In the genomic region with DNA sequence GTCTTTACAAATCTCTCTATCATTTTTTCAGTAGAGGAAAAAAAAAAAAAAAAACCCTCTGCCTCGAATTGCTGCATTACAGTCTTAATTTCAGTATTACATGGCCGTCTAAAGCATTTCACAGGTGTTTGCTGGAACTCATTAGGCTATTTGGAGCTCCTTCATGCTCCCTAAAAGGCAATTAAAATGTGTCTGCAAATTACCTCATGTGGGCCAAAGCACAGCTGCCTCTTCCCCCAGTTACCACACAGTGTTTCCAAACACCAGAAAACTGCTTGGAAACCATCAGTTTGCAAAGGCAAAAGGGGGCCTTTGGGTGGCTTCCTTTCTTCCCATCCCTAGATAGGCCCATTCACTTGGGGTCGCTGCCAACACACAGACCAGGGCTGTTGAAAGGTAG, we compare ENCODE assay signal across 23 mouse cellular contexts.
DNase-seq lines count a peak whose midpoint lies in the region; ATAC-seq and TF ChIP-seq lines count a peak whose summit lies in the region.
"Had no signal": no experiment of that assay in that cellular context is flagged by ENCODE, and none has a peak within 500 bp of the region (broad histone marks: within the 10 kb centered on the region; RNA-seq: fewer than 3 reads in every experiment).

No protein-coding gene starts in this region.

- H3K36me3 ChIP-seq in limb, embryonic 15.5 days = no peaks in the 10 kb centered on the region
- H3K36me3 ChIP-seq in lung, postnatal 0 days (ENCODE audit: insufficient read depth, low read length) = no peaks in the 10 kb centered on the region
- no peaks in the 10 kb centered on the region for H3K36me3 ChIP-seq in hindbrain, embryonic 16.5 days (ENCODE audit: control insufficient read depth, insufficient read depth, low read length)
- H3K36me3 ChIP-seq: heart, embryonic 15.5 days; hindbrain, embryonic 10.5 days; midbrain, embryonic 13.5 days; neural tube, embryonic 12.5 days had no signal

- no peak overlapping the region for H3K4me2 ChIP-seq in limb, embryonic 15.5 days
- no peak overlapping the region for H3K4me2 ChIP-seq in lung, postnatal 0 days (replicated peaks; ENCODE audit: low read depth, low read length)
- no peak overlapping the region for H3K4me2 ChIP-seq in hindbrain, embryonic 16.5 days (ENCODE audit: low read length)
- H3K4me2 ChIP-seq: heart, embryonic 15.5 days; liver, embryonic 11.5 days; midbrain, embryonic 13.5 days; neural tube, embryonic 12.5 days had no signal

- H3K4me3 ChIP-seq in limb, embryonic 15.5 days = no peak overlapping the region
- H3K4me3 ChIP-seq in lung, postnatal 0 days (ENCODE audit: low read depth, low read length) = no peak overlapping the region
- H3K4me3 ChIP-seq in hindbrain, embryonic 16.5 days (ENCODE audit: low read length) = no peak overlapping the region
- H3K4me3 ChIP-seq: heart, embryonic 15.5 days; hindbrain, embryonic 10.5 days; layer of hippocampus, adult 2 months; midbrain, embryonic 13.5 days; neural tube, embryonic 12.5 days had no signal

- TF ChIP-seq POLR2A in brain, embryonic 14.5 days (IDR thresholded peaks at IDR 0.05; ENCODE audit: borderline replicate concordance, extremely low read depth, insufficient read depth, insufficient read length, poor library complexity, severe bottlenecking) = no peak

- peak; percentile 5 to 11 for DNase-seq in layer of hippocampus, postnatal 10 days (ENCODE audit: low spot score in 2 of 2)
- no peak for DNase-seq in layer of hippocampus, adult 11-12 months (ENCODE audit: low spot score)
- DNase-seq in brain, embryonic 14.5 days (ENCODE audit: low read depth) = peak; percentile 80
- peak; percentile 33 for DNase-seq in forelimb bud, embryonic 11.5 days (ENCODE audit: low read depth, low spot score)
- no peak for DNase-seq in lung, postnatal 0 days (ENCODE audit: low spot score)
- DNase-seq: adrenal gland, adult 8-10 months; cerebellum, adult 2 months; kidney, adult 9 months; kidney, postnatal 14 days; layer of hippocampus, postnatal 36 days; liver, postnatal 0 days; lung, postnatal 10 days had no signal

- TF ChIP-seq CTCF in brain, embryonic 14.5 days (IDR thresholded peaks at IDR 0.05; ENCODE audit: borderline replicate concordance, extremely low read depth, insufficient read depth, insufficient read length) = no peak
- TF ChIP-seq CTCF in lung, postnatal 0 days (IDR thresholded peaks at IDR 0.05) = no peak

- H3K4me1 ChIP-seq in limb, embryonic 15.5 days = no peaks in the 10 kb centered on the region
- no peaks in the 10 kb centered on the region for H3K4me1 ChIP-seq in lung, postnatal 0 days (ENCODE audit: insufficient read depth, low read depth, low read length)
- H3K4me1 ChIP-seq in hindbrain, embryonic 16.5 days (ENCODE audit: control insufficient read depth, insufficient read depth, low read depth, low read length) = no peaks in the 10 kb centered on the region
- H3K4me1 ChIP-seq: heart, embryonic 15.5 days; hindbrain, embryonic 10.5 days; neural tube, embryonic 12.5 days had no signal

- no peaks in the 10 kb centered on the region for H3K27me3 ChIP-seq in limb, embryonic 15.5 days
- H3K27me3 ChIP-seq in lung, postnatal 0 days (replicated peaks; ENCODE audit: insufficient read depth, low read length) = no peaks in the 10 kb centered on the region
- no peaks in the 10 kb centered on the region for H3K27me3 ChIP-seq in hindbrain, embryonic 16.5 days (replicated peaks; ENCODE audit: control insufficient read depth, insufficient read depth, low read length)
- H3K27me3 ChIP-seq: heart, embryonic 15.5 days; midbrain, embryonic 13.5 days; neural tube, embryonic 12.5 days had no signal

- H3K27ac ChIP-seq in limb, embryonic 15.5 days = peak overlapping the region; percentile 50; the same call in 1 of the 2 replicates
- H3K27ac ChIP-seq in lung, postnatal 0 days (ENCODE audit: low read length) = no peak overlapping the region
- H3K27ac ChIP-seq in hindbrain, embryonic 16.5 days (ENCODE audit: low read depth, low read length) = no peak overlapping the region
- H3K27ac ChIP-seq: heart, embryonic 15.5 days; hindbrain, embryonic 10.5 days; hindbrain, postnatal 0 days; layer of hippocampus, adult 2 months; midbrain, embryonic 13.5 days; neural tube, embryonic 12.5 days had no signal

- TF ChIP-seq EP300 in lung, postnatal 0 days (IDR thresholded peaks at IDR 0.05) = no peak

- ATAC-seq in limb, embryonic 15.5 days (ENCODE audit: insufficient number of reproducible peaks, low FRiP score, low TSS enrichment, low read depth) = no peak
- ATAC-seq in lung, postnatal 0 days = no peak
- no peak for ATAC-seq in hindbrain, embryonic 16.5 days
- ATAC-seq: activated CD4-positive, CD25-positive, alpha-beta regulatory T cell, adult 4 months; hindbrain, postnatal 0 days; intestine, embryonic 16.5 days; liver, postnatal 0 days; midbrain, embryonic 13.5 days had no signal

- H3K9ac ChIP-seq in limb, embryonic 15.5 days = no peak overlapping the region
- H3K9ac ChIP-seq in lung, postnatal 0 days (replicated peaks; ENCODE audit: low read depth) = no peak overlapping the region
- H3K9ac ChIP-seq in hindbrain, embryonic 16.5 days (ENCODE audit: low read depth, low read length) = no peak overlapping the region
- H3K9ac ChIP-seq: heart, embryonic 15.5 days; liver, postnatal 0 days; midbrain, embryonic 13.5 days; neural tube, embryonic 12.5 days had no signal

- H3K9me3 ChIP-seq in limb, embryonic 15.5 days = no peaks in the 10 kb centered on the region
- H3K9me3 ChIP-seq in lung, postnatal 0 days (ENCODE audit: low read length) = no peaks in the 10 kb centered on the region
- no peaks in the 10 kb centered on the region for H3K9me3 ChIP-seq in hindbrain, embryonic 16.5 days (ENCODE audit: control insufficient read depth, low read length)
- H3K9me3 ChIP-seq: heart, embryonic 15.5 days; hindbrain, embryonic 10.5 days; midbrain, embryonic 13.5 days; neural tube, embryonic 12.5 days had no signal

- WGBS in limb, embryonic 15.5 days = 33% methylated on average over 3 of the region's 3 CpGs
- WGBS in lung, postnatal 0 days = 61% methylated on average over 3 of the region's 3 CpGs
- WGBS in hindbrain, embryonic 16.5 days = 47% methylated on average over 3 of the region's 3 CpGs

Comparison
In these comparisons a context has a peak if more than half of its experiments do, and no peak if none do; other contexts are left out.
1. DNase-seq: peak in layer of hippocampus, postnatal 10 days (2 of 2), brain, embryonic 14.5 days (single experiment) and forelimb bud, embryonic 11.5 days (single experiment); none in layer of hippocampus, adult 11-12 months (single experiment) and lung, postnatal 0 days (single experiment).